Mouse (Mus musculus): Measurements from ENCODE around the gene Pigz. TPM values are rescaled to one million over a fixed set of nuclear protein-coding genes. Genes with fewer than 3 reads are reported as not detected.

Pigz gene
- polyA plus RNA-seq, 1 experiment from 2014 or later: 0.41 TPM

- DNase-seq (ENCODE audit: low spot score) (no peak), ATAC-seq (replicated peaks; ENCODE audit: insufficient number of reproducible peaks, low FRiP score, low TSS enrichment, low read depth) (no peak)
- Histone ChIP-seq H3K4me1 (ENCODE audit: control insufficient read depth, insufficient read depth, low read length) (peaks cover 3% of the 10 kb centered on the region), H3K4me3 (ENCODE audit: low read depth, low read length) (no peak overlapping the region), H3K4me2 (ENCODE audit: low read depth, low read length) (peak overlapping the region; percentile 34; the same call in 1 of the 2 replicates), H3K36me3 (replicated peaks; ENCODE audit: control insufficient read depth, insufficient read depth, low read depth, low read length) (no peaks in the 10 kb centered on the region), H3K27ac (replicated peaks; ENCODE audit: low read depth, low read length) (no peak overlapping the region), H3K9me3 (replicated peaks; ENCODE audit: control insufficient read depth, low read length) (no peaks in the 10 kb centered on the region), H3K9ac (replicated peaks; ENCODE audit: low read length) (no peak overlapping the region; the same call in 1 of the 2 replicates), H3K27me3 (ENCODE audit: control insufficient read depth, insufficient read depth, low read length) (peaks cover 29% of the 10 kb centered on the region)
- WGBS: 10% methylated on average over 13 of the region's 13 CpGs
Observed at GRCm38 (mm10) chr16:31934550-31935010, 929 bp downstream of the Pigz start.

- 4% methylated on average over 36 of the region's 36 CpGs for WGBS
- DNase-seq (ENCODE audit: low spot score): peak; percentile 32
- Histone ChIP-seq H3K9me3 (replicated peaks; ENCODE audit: control insufficient read depth, low read length) (no peaks in the 10 kb centered on the region), H3K27ac (replicated peaks; ENCODE audit: low read depth, low read length) (no peak overlapping the region), H3K9ac (replicated peaks; ENCODE audit: low read length) (no peak overlapping the region), H3K27me3 (ENCODE audit: control insufficient read depth, insufficient read depth, low read length) (peaks cover 29% of the 10 kb centered on the region), H3K36me3 (replicated peaks; ENCODE audit: control insufficient read depth, insufficient read depth, low read depth, low read length) (no peaks in the 10 kb centered on the region), H3K4me3 (ENCODE audit: low read depth, low read length) (peak overlapping the region; percentile 21), H3K4me1 (ENCODE audit: control insufficient read depth, insufficient read depth, low read length) (peaks cover 3% of the 10 kb centered on the region), H3K4me2 (ENCODE audit: low read depth, low read length) (peak overlapping the region; percentile 34)
- ATAC-seq (replicated peaks; ENCODE audit: insufficient number of reproducible peaks, low FRiP score, low TSS enrichment, low read depth): no peak
Observed at GRCm38 (mm10) chr16:31935091-31935979, 1.7 kb downstream of the Pigz start.

GRCm38 (mm10) chr16:31936568-31936967 is 2.9 kb downstream of the Pigz start:
- Histone ChIP-seq H3K9ac (replicated peaks; ENCODE audit: low read length) (no peak overlapping the region), H3K4me2 (ENCODE audit: low read depth, low read length) (no peak overlapping the region), H3K27me3 (ENCODE audit: control insufficient read depth, insufficient read depth, low read length) (peaks cover 29% of the 10 kb centered on the region), H3K27ac (replicated peaks; ENCODE audit: low read depth, low read length) (no peak overlapping the region), H3K4me3 (ENCODE audit: low read depth, low read length) (no peak overlapping the region), H3K4me1 (ENCODE audit: control insufficient read depth, insufficient read depth, low read length) (peaks cover 3% of the 10 kb centered on the region), H3K36me3 (replicated peaks; ENCODE audit: control insufficient read depth, insufficient read depth, low read depth, low read length) (no peaks in the 10 kb centered on the region), H3K9me3 (replicated peaks; ENCODE audit: control insufficient read depth, low read length) (no peaks in the 10 kb centered on the region)
- DNase-seq (ENCODE audit: low spot score) (no peak), ATAC-seq (replicated peaks; ENCODE audit: insufficient number of reproducible peaks, low FRiP score, low TSS enrichment, low read depth) (no peak)
- WGBS: 86% methylated on average over 4 of the region's 4 CpGs

GRCm38 (mm10) chr16:31938856-31939255 is 5.2 kb downstream of the Pigz start:
- no peak overlapping the region for H3K27ac ChIP-seq (replicated peaks; ENCODE audit: low read depth, low read length)
- WGBS: 74% methylated on average over 6 of the region's 6 CpGs
- DNase-seq (ENCODE audit: low spot score) (no peak), ATAC-seq (replicated peaks; ENCODE audit: insufficient number of reproducible peaks, low FRiP score, low TSS enrichment, low read depth) (no peak)
- no peaks in the 10 kb centered on the region for H3K36me3 ChIP-seq (replicated peaks; ENCODE audit: control insufficient read depth, insufficient read depth, low read depth, low read length)
- no peak overlapping the region for H3K4me2 ChIP-seq (ENCODE audit: low read depth, low read length)
- H3K9me3 ChIP-seq (replicated peaks; ENCODE audit: control insufficient read depth, low read length): no peaks in the 10 kb centered on the region
- H3K9ac ChIP-seq (replicated peaks; ENCODE audit: low read length): no peak overlapping the region
- peaks cover 20% of the 10 kb centered on the region for H3K27me3 ChIP-seq (ENCODE audit: control insufficient read depth, insufficient read depth, low read length)
- no peak overlapping the region for H3K4me3 ChIP-seq (ENCODE audit: low read depth, low read length)
- peaks cover 3% of the 10 kb centered on the region for H3K4me1 ChIP-seq (ENCODE audit: control insufficient read depth, insufficient read depth, low read length)

GRCm38 (mm10) chr16:31940586-31940985 is 6.9 kb downstream of the Pigz start:
- H3K4me2 ChIP-seq (ENCODE audit: low read depth, low read length): no peak overlapping the region
- ATAC-seq (replicated peaks; ENCODE audit: insufficient number of reproducible peaks, low FRiP score, low TSS enrichment, low read depth) (no peak), DNase-seq (ENCODE audit: low spot score) (no peak)
- no peak overlapping the region for H3K4me3 ChIP-seq (ENCODE audit: low read depth, low read length)
- H3K9ac ChIP-seq (replicated peaks; ENCODE audit: low read length): no peak overlapping the region
- H3K27me3 ChIP-seq (ENCODE audit: control insufficient read depth, insufficient read depth, low read length): peaks cover 4% of the 10 kb centered on the region
- WGBS: 71% methylated on average over 2 of the region's 2 CpGs
- no peaks in the 10 kb centered on the region for H3K36me3 ChIP-seq (replicated peaks; ENCODE audit: control insufficient read depth, insufficient read depth, low read depth, low read length)
- no peaks in the 10 kb centered on the region for H3K4me1 ChIP-seq (ENCODE audit: control insufficient read depth, insufficient read depth, low read length)
- H3K9me3 ChIP-seq (replicated peaks; ENCODE audit: control insufficient read depth, low read length): no peaks in the 10 kb centered on the region
- no peak overlapping the region for H3K27ac ChIP-seq (replicated peaks; ENCODE audit: low read depth, low read length)

- ATAC-seq (replicated peaks; ENCODE audit: insufficient number of reproducible peaks, low FRiP score, low TSS enrichment, low read depth): 0 out of 2 replicates have a peak, but pooled peaks have one; percentile 25
- no peak overlapping the region for H3K4me3 ChIP-seq (ENCODE audit: low read depth, low read length)
- H3K27me3 ChIP-seq (ENCODE audit: control insufficient read depth, insufficient read depth, low read length): no peaks in the 10 kb centered on the region
- H3K36me3 ChIP-seq (replicated peaks; ENCODE audit: control insufficient read depth, insufficient read depth, low read depth, low read length): no peaks in the 10 kb centered on the region
- no peaks in the 10 kb centered on the region for H3K4me1 ChIP-seq (ENCODE audit: control insufficient read depth, insufficient read depth, low read length)
- peak; percentile 89 for DNase-seq (ENCODE audit: low spot score)
- no peak overlapping the region for H3K4me2 ChIP-seq (ENCODE audit: low read depth, low read length)
- no peaks in the 10 kb centered on the region for H3K9me3 ChIP-seq (replicated peaks; ENCODE audit: control insufficient read depth, low read length)
- 4% methylated on average over 10 of the region's 10 CpGs for WGBS
- no peak overlapping the region for H3K9ac ChIP-seq (replicated peaks; ENCODE audit: low read length)
- no peak overlapping the region for H3K27ac ChIP-seq (replicated peaks; ENCODE audit: low read depth, low read length)
Observed at GRCm38 (mm10) chr16:31943980-31944379, 10.3 kb downstream of the Pigz start.

- no peak for ATAC-seq (replicated peaks; ENCODE audit: insufficient number of reproducible peaks, low FRiP score, low TSS enrichment, low read depth)
- Histone ChIP-seq H3K27ac (replicated peaks; ENCODE audit: low read depth, low read length) (no peak overlapping the region), H3K27me3 (ENCODE audit: control insufficient read depth, insufficient read depth, low read length) (no peaks in the 10 kb centered on the region), H3K4me2 (ENCODE audit: low read depth, low read length) (no peak overlapping the region), H3K4me1 (ENCODE audit: control insufficient read depth, insufficient read depth, low read length) (no peaks in the 10 kb centered on the region), H3K9me3 (replicated peaks; ENCODE audit: control insufficient read depth, low read length) (no peaks in the 10 kb centered on the region), H3K36me3 (replicated peaks; ENCODE audit: control insufficient read depth, insufficient read depth, low read depth, low read length) (no peaks in the 10 kb centered on the region), H3K4me3 (ENCODE audit: low read depth, low read length) (no peak overlapping the region), H3K9ac (replicated peaks; ENCODE audit: low read length) (no peak overlapping the region)
- DNase-seq (ENCODE audit: low spot score): no peak
- WGBS: 91% methylated on average over 12 of the region's 12 CpGs
Observed at GRCm38 (mm10) chr16:31944698-31945255, 11.1 kb downstream of the Pigz start.

GRCm38 (mm10) chr16:31945372-31945771 is 11.7 kb downstream of the Pigz start:
- H3K9ac ChIP-seq (replicated peaks; ENCODE audit: low read length): no peak overlapping the region
- no peak for DNase-seq (ENCODE audit: low spot score)

More at GRCm38 (mm10) chr16:31945372-31945771, 11.7 kb downstream of the Pigz start:
- Histone ChIP-seq H3K9me3 (replicated peaks; ENCODE audit: control insufficient read depth, low read length) (no peaks in the 10 kb centered on the region), H3K4me1 (ENCODE audit: control insufficient read depth, insufficient read depth, low read length) (no peaks in the 10 kb centered on the region), H3K4me2 (ENCODE audit: low read depth, low read length) (no peak overlapping the region), H3K27ac (replicated peaks; ENCODE audit: low read depth, low read length) (no peak overlapping the region), H3K36me3 (replicated peaks; ENCODE audit: control insufficient read depth, insufficient read depth, low read depth, low read length) (no peaks in the 10 kb centered on the region), H3K27me3 (ENCODE audit: control insufficient read depth, insufficient read depth, low read length) (no peaks in the 10 kb centered on the region), H3K4me3 (ENCODE audit: low read depth, low read length) (no peak overlapping the region)
- 90% methylated on average over 6 of the region's 6 CpGs for WGBS
- no peak for ATAC-seq (replicated peaks; ENCODE audit: insufficient number of reproducible peaks, low FRiP score, low TSS enrichment, low read depth)

Measured in embryonic facial prominence, embryonic 11.5 days (tissue).